Mouse (Mus musculus) cortical plate, adult 2 months (tissue): ENCODE results near the gene Ankrd24. TPM values are rescaled to one million over a fixed set of nuclear protein-coding genes. Genes with fewer than 3 reads are reported as not detected.

ENCODE experiments used
- H3K27ac ChIP-seq: fragments of 200-500 bp; 2 replicates; pipeline ENCODE4 v1.5.1; 2012; ENCODE audit warnings: low read length, control low read depth, inconsistent platforms; ENCODE audit not compliant: insufficient read depth
- H3K4me1 ChIP-seq: fragments of 200-500 bp; 2 replicates; pipeline ENCODE4 v1.6.1; 2011; ENCODE audit warnings: low read length; ENCODE audit not compliant: control insufficient read depth, insufficient read depth
- H3K4me3 ChIP-seq: fragments of 200-500 bp; 2 replicates; pipeline ENCODE4 v1.5.1; 2011; ENCODE audit warnings: mild to moderate bottlenecking, low read length, control low read depth; ENCODE audit not compliant: insufficient read depth
- CTCF ChIP-seq: fragments of 200-500 bp; IDR thresholded peaks from 2 replicates; pipeline ENCODE4 v1.5.1; 2011; ENCODE audit warnings: mild to moderate bottlenecking, control low read depth, low read length; ENCODE audit not compliant: insufficient read depth; ENCODE audit errors: extremely low read depth
- POLR2A ChIP-seq: fragments of 200-500 bp; IDR thresholded peaks from 2 replicates; pipeline ENCODE4 v1.6.1; 2011; ENCODE audit warnings: mild to moderate bottlenecking, low read length, control low read depth; ENCODE audit not compliant: insufficient read depth; ENCODE audit errors: extremely low read depth
- polyA plus RNA-seq: library from polyadenylated mRNA; depleted of rRNA; stranded (reverse); fragments of >200 nt; gene quantifications from 2 replicates; pipeline ENCODE4 v1.2.3, GENCODE M21; 2012

Ankrd24 gene
- polyA plus RNA-seq, 1 experiment, result 144 TPM

GRCm38 (mm10) chr10:81596611-81597010 lies 31.7 kb upstream of the Ankrd24 start:
- H3K4me3 ChIP-seq, result peak overlapping the region; percentile 9; the same call in 1 of the 2 replicates
- no peak overlapping the region for H3K27ac ChIP-seq
- H3K4me1 ChIP-seq, result peaks cover 1% of the 10 kb centered on the region; the same call in 1 of the 2 replicates
- no peak for TF ChIP-seq POLR2A
- no peak for TF ChIP-seq CTCF

DNA sequence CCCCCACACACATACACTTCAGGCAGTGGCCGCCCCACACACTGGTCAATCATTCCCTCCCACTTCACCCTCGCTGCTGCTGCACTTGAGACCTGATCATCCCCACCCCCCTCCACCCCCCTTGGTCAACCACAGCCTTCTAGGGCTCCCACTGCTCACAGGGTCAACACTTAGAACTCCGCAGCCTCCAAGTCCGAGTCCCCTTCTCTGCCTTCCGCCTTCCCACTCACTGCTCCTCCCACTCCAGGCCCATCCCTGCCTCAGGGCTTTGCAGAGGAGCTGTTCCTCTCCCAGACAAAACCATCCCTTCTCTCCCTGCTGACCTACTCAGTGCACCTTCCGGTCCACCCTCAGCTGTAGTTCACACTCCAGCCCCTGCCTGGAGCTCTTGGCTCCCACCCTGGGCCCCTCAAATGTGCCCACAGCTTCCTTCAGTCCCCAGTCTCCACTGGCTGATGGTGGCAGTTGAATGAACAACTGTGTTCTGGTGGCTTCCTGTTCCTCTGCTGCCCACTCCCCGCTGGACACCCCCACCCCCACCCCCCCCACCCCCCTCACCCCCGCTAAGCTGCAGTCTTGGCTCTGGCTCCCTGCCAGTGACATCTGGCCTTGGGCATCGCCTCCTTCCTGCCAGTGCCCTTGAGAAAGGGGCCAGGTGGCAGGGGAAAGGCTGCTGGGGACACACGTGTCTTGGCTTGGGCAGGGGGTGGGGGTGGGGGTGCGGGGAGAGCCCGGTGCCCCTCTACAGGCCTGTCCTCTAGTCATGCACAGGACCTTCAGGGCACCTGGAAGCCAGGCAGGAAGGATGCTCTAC lies 31.0 kb upstream of the Ankrd24 start:
- Histone ChIP-seq H3K4me3 (peak overlapping the region; percentile 9; the same call in 1 of the 2 replicates), H3K4me1 (peaks cover 1% of the 10 kb centered on the region; the same call in 1 of the 2 replicates), H3K27ac (no peak overlapping the region)
- TF ChIP-seq POLR2A (no peak), CTCF (no peak)

DNA sequence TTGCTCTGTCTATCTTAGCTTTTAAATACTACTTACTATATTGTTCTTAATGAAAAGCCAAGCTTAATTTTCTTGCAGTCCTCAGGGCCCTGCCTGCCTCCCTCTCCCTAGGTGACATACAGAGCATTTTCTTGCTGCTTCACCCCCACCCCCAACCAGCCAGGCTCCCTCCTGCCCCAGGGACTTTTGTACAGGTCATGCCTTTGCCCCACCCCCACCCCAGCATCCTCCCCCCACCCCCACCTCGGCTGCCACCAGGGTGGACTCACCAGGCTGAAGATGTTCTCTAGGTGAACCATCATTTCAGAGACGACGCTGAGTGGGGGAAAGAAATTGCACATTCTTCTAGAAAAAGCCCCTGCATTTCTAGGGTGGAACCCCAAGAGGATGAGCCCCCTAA lies 30.0 kb upstream of the Ankrd24 start:
- TF ChIP-seq CTCF (no peak), POLR2A (no peak)
- Histone ChIP-seq H3K4me1 (peaks cover 3% of the 10 kb centered on the region), H3K4me3 (no peak overlapping the region), H3K27ac (no peak overlapping the region)

DNA sequence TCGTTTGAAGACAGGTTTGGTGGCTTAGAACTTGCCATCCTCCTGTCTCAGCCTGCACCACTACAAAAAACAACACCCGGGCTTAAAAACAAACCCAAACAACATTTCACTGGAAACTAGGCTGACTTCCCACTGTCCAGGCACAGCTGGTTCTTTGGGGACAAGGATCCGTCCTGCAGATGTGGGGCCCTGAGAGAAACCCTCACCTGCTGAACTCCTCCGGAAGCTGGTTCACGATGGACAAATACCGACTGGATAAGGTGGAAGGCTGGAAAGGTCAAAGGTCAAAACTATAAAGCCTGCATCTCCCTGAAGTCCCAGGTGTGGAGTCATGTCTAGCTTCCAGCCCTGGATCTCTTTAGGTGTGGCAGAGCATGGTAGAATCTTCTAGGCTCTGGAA lies 29.5 kb upstream of the Ankrd24 start:
- TF ChIP-seq POLR2A (no peak), CTCF (no peak)
- H3K27ac ChIP-seq, result no peak overlapping the region
- H3K4me1 ChIP-seq, result peaks cover 3% of the 10 kb centered on the region
- no peak overlapping the region for H3K4me3 ChIP-seq

- no peak for TF ChIP-seq POLR2A
- no peak for TF ChIP-seq CTCF
- no peak overlapping the region for H3K27ac ChIP-seq
- H3K4me1 ChIP-seq, result peaks cover 3% of the 10 kb centered on the region
- H3K4me3 ChIP-seq, result no peak overlapping the region
Measured at GRCm38 (mm10) chr10:81599630-81600029, 28.7 kb upstream of the Ankrd24 start.

GRCm38 (mm10) chr10:81600096-81600495 lies 28.2 kb upstream of the Ankrd24 start:
- Histone ChIP-seq H3K4me3 (no peak overlapping the region), H3K27ac (no peak overlapping the region), H3K4me1 (peaks cover 5% of the 10 kb centered on the region)
- TF ChIP-seq POLR2A (no peak), CTCF (no peak)

DNA sequence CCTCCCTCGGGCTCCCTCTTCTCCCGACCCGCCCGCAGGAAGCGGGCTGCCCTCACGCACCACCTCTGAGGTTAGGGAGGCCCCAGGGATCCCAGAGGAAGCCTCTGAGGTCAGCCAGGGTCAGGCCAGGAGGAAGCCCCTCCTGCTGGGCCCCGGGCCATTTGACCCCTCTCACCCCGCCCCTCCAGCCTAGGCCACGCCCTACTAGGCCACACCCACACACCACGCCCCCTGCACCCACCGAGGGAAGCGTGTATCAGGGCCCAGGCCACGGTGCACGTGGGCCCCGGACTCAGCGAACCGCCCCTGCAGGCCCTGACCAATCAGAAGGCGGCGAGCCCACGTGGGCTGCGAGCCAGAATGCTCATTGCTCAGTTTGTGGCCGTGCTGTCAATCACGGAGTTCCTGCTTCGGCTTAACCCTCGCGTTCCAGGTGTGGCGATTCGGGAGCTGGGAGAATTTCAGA lies 27.6 kb upstream of the Ankrd24 start, which contains the start of gene Tle6:
Tle6 (minus strand) TSS at position 336 of the 466 bp plus-strand sequence.
- TF ChIP-seq POLR2A (no peak), CTCF (no peak)
- H3K4me3 ChIP-seq, result peak within 1 kb of the TSS; percentile 1
- H3K4me1 ChIP-seq, result peaks cover 4% of the 10 kb centered on the region
- no peak within 1 kb of the TSS for H3K27ac ChIP-seq

- TF ChIP-seq CTCF (no peak), POLR2A (no peak)
- peak overlapping the region; percentile 1; the same call in 1 of the 2 replicates for H3K4me3 ChIP-seq
- H3K4me1 ChIP-seq, result peaks cover 4% of the 10 kb centered on the region
- no peak overlapping the region for H3K27ac ChIP-seq
Measured at GRCm38 (mm10) chr10:81601396-81601905, 26.9 kb upstream of the Ankrd24 start.

DNA sequence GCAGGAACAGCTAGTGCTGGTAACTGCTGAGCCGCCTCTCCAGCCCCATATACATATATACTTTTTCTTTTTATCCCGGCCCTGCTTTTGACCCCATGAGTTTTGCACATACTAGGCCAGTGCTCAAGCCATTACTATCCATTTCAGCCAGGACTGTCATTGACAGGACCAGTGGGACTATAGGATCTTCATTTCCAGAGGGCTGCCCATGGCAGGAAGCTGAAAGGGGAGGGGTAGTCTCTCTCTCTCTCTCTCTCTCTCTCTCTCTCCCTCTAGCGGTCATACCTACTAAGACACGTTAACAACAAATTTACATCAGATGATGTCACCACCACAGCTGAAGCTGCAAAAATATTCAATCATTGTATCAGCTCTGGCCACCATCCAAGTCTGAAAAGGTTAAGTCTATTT lies 25.6 kb upstream of the Ankrd24 start:
- TF ChIP-seq CTCF, result peak; percentile 47
- no peak for TF ChIP-seq POLR2A
- H3K4me3 ChIP-seq, result no peak overlapping the region
- H3K4me1 ChIP-seq, result peaks cover 6% of the 10 kb centered on the region
- H3K27ac ChIP-seq, result no peak overlapping the region
